Mouse (Mus musculus): Measurements from ENCODE around the gene Gm20877.
"Not testable (repeated sequence)": the region's sequence is repeated elsewhere in the genome, so short reads cannot be mapped to it uniquely, and the experiment has no call there.

Gm20877 gene

DNA sequence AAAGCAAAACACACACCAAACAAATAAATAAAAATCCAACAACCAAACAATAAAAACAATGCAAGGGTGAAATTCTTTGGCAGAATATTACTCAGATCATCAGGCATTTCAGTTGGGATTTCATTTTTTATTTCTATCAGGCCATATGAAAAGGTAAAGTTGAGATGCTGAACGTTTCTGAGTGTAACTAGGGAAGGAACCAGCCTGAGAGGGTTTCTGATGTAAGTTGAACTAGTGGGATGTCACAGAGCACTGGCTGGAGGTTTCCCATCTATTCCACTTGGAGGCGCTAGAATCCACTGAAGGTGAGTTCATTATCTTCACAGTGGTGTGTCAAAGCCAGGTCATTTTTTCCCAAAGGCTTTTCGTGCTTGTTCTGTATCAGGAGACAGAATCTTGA is at the start of gene Gm20877:
Gene Gm20877, plus strand, starts transcription at position 301 of the 400 bp plus-strand sequence.
- CTCF ChIA-PET = not testable (repeated sequence)
